Mouse (Mus musculus) small intestine, adult 2 months (tissue): ENCODE measurements around the gene Satb2. TPM values are rescaled to one million over a fixed set of nuclear protein-coding genes. Genes with fewer than 3 reads are reported as not detected.
"Not testable (repeated sequence)": the region's sequence is repeated elsewhere in the genome, so short reads cannot be mapped to it uniquely, and the experiment has no call there.

Source experiments
- H3K27ac ChIP-seq: fragments of 200-500 bp; 2 replicates; pipeline ENCODE4 v1.5.1; 2012; ENCODE audit warnings: low read depth, low read length, control low read depth, inconsistent platforms; ENCODE audit not compliant: insufficient read depth
- H3K27me3 ChIP-seq: fragments of 200-500 bp; 2 replicates; pipeline ENCODE4 v1.6.1; 2012; ENCODE audit warnings: mild to moderate bottlenecking, moderate library complexity, low read length, inconsistent platforms; ENCODE audit not compliant: control insufficient read depth, insufficient read depth
- H3K36me3 ChIP-seq: fragments of 200-500 bp; 2 replicates; pipeline ENCODE4 v1.6.1; 2012; ENCODE audit warnings: mild to moderate bottlenecking, low read length, control low read depth, inconsistent platforms; ENCODE audit not compliant: control insufficient read depth, insufficient read depth
- H3K4me1 ChIP-seq: fragments of 200-500 bp; 2 replicates; pipeline ENCODE4 v1.6.1; 2012; ENCODE audit warnings: low read length, inconsistent platforms, mixed read lengths; ENCODE audit not compliant: control insufficient read depth, insufficient read depth, insufficient read length
- H3K4me3 ChIP-seq: fragments of 200-500 bp; 2 replicates; pipeline ENCODE4 v1.5.1; 2012; ENCODE audit warnings: low read depth, mild to moderate bottlenecking, control low read depth, inconsistent platforms, low read length, moderate library complexity
- CTCF ChIP-seq: fragments of 200-500 bp; IDR thresholded peaks from 2 replicates; pipeline ENCODE4 v1.5.1; 2012; ENCODE audit warnings: low read depth, mild to moderate bottlenecking, control low read depth, inconsistent platforms, low read length, moderate library complexity, mixed read lengths; ENCODE audit not compliant: insufficient replicate concordance, insufficient read length; ENCODE audit errors: extremely low read depth
- POLR2A ChIP-seq: fragments of 200-500 bp; IDR thresholded peaks from 2 replicates; pipeline ENCODE4 v1.6.1; 2012; ENCODE audit warnings: low read depth, mild to moderate bottlenecking, control low read depth, inconsistent platforms, low read length, moderate library complexity
- WGBS: fragments of 180-500 bp; shearing (Covaris S2); methylation state at CpG from one replicate; pipeline ENCODE4 v1.1.7; 2018; 5-methylcytosine and 5-hydroxymethylcytosine counted together
- polyA plus RNA-seq: library from polyadenylated mRNA; depleted of rRNA; stranded (reverse); fragments of >200 nt; gene quantifications from 2 replicates; pipeline ENCODE4 v1.2.3, GENCODE M21; 2012

Satb2 gene
- polyA plus RNA-seq, 1 experiment = 5.2 TPM

GRCm38 (mm10) chr1:56812961-56813360 lies 165.5 kb downstream of the Satb2 start:
- no peak overlapping the region for H3K4me3 ChIP-seq
- WGBS = 69% methylated on average over 4 of the region's 4 CpGs
- H3K27me3 ChIP-seq = no peaks in the 10 kb centered on the region
- H3K36me3 ChIP-seq = no peaks in the 10 kb centered on the region
- no peaks in the 10 kb centered on the region; the same call in 1 of the 2 replicates for H3K4me1 ChIP-seq
- TF ChIP-seq CTCF (no peak), POLR2A (no peak)
- H3K27ac ChIP-seq = no peak overlapping the region

GRCm38 (mm10) chr1:56811486-56811885 lies 167.0 kb downstream of the Satb2 start:
- TF ChIP-seq POLR2A (no peak), CTCF (no peak)
- no peaks in the 10 kb centered on the region for H3K27me3 ChIP-seq
- H3K27ac ChIP-seq = no peak overlapping the region
- no peaks in the 10 kb centered on the region; the same call in 1 of the 2 replicates for H3K4me1 ChIP-seq
- 95% methylated on average over 3 of the region's 3 CpGs for WGBS
- H3K36me3 ChIP-seq = no peaks in the 10 kb centered on the region
- H3K4me3 ChIP-seq = no peak overlapping the region

- 84% methylated on average over 5 of the region's 5 CpGs for WGBS
- H3K4me3 ChIP-seq = no peak overlapping the region
- H3K4me1 ChIP-seq = no peaks in the 10 kb centered on the region
- no peak overlapping the region for H3K27ac ChIP-seq
- H3K27me3 ChIP-seq = no peaks in the 10 kb centered on the region
- TF ChIP-seq POLR2A = no peak
- TF ChIP-seq CTCF = no peak
- H3K36me3 ChIP-seq = no peaks in the 10 kb centered on the region
Observed at GRCm38 (mm10) chr1:56806006-56806405, 172.4 kb downstream of the Satb2 start.

- Histone ChIP-seq H3K27me3 (no peaks in the 10 kb centered on the region), H3K27ac (no peak overlapping the region), H3K36me3 (peaks cover 4% of the 10 kb centered on the region), H3K4me3 (no peak overlapping the region), H3K4me1 (no peaks in the 10 kb centered on the region)
- WGBS = 92% methylated on average over 7 of the region's 7 CpGs
- TF ChIP-seq POLR2A = no peak
Observed at GRCm38 (mm10) chr1:56800611-56801010, 177.8 kb downstream of the Satb2 start.

- H3K27me3 ChIP-seq = no peaks in the 10 kb centered on the region
- H3K36me3 ChIP-seq = peaks cover 9% of the 10 kb centered on the region
- H3K4me1 ChIP-seq = no peaks in the 10 kb centered on the region
- 75% methylated on average over 19 of the region's 19 CpGs for WGBS
- no peak for TF ChIP-seq CTCF
- no peak for TF ChIP-seq POLR2A
- H3K27ac ChIP-seq = no peak overlapping the region
- H3K4me3 ChIP-seq = no peak overlapping the region
Observed at GRCm38 (mm10) chr1:56795016-56795608, 183.3 kb downstream of the Satb2 start.

- TF ChIP-seq POLR2A = no peak
- TF ChIP-seq CTCF = no peak
- no peaks in the 10 kb centered on the region for H3K27me3 ChIP-seq
Observed at GRCm38 (mm10) chr1:56789641-56790040, 188.8 kb downstream of the Satb2 start.

GRCm38 (mm10) chr1:56782139-56782538 lies 196.3 kb downstream of the Satb2 start:
- not testable (repeated sequence) for H3K27me3 ChIP-seq, H3K27ac ChIP-seq, H3K4me1 ChIP-seq, H3K4me3 ChIP-seq, H3K36me3 ChIP-seq
- WGBS = 91% methylated on average over 13 of the region's 13 CpGs

More at GRCm38 (mm10) chr1:56789641-56790040, 188.8 kb downstream of the Satb2 start:
- H3K4me3 ChIP-seq = no peak overlapping the region
- H3K27ac ChIP-seq = no peak overlapping the region
- no peaks in the 10 kb centered on the region for H3K4me1 ChIP-seq
- WGBS = 76% methylated on average over 2 of the region's 2 CpGs
- no peaks in the 10 kb centered on the region; the same call in 1 of the 2 replicates for H3K36me3 ChIP-seq

GRCm38 (mm10) chr1:56764205-56764604 lies 214.2 kb downstream of the Satb2 start:
- no peaks in the 10 kb centered on the region for H3K36me3 ChIP-seq
- H3K4me3 ChIP-seq = no peak overlapping the region
- TF ChIP-seq POLR2A (no peak), CTCF (no peak)
- no peaks in the 10 kb centered on the region for H3K4me1 ChIP-seq
- H3K27ac ChIP-seq = no peak overlapping the region
- whole genome bisulfite sequencing = 67% methylated on average over 1 of the region's 1 CpGs
- H3K27me3 ChIP-seq = no peaks in the 10 kb centered on the region
